In genomic region chr6:83138056-83138455, GRCm38 (mm10) we compare ENCODE assay signal across 7 mouse cellular contexts. TPM values are rescaled to one million over a fixed set of nuclear protein-coding genes. Genes with fewer than 3 reads are reported as not detected.
A peak's percentile ranks its signal among the peaks of the same experiment; 100 is the strongest.
DNase-seq lines count a peak whose midpoint lies in the region; ATAC-seq and TF ChIP-seq lines count a peak whose summit lies in the region.

No protein-coding gene starts in this region.

- H3K4me2 ChIP-seq in forebrain, postnatal 0 days (ENCODE audit: low read depth): peak overlapping the region; percentile 48
- peak overlapping the region; percentile 84 for H3K4me2 ChIP-seq in myocyte (ENCODE audit: low read depth)

- peaks cover 12% of the 10 kb centered on the region for H3K36me3 ChIP-seq in G1E (replicated peaks)
- H3K36me3 ChIP-seq in forebrain, postnatal 0 days (ENCODE audit: insufficient read depth): no peaks in the 10 kb centered on the region
- H3K36me3 ChIP-seq in myocyte (ENCODE audit: control insufficient read depth, insufficient read depth): no peaks in the 10 kb centered on the region

- 0 out of 2 replicates have a peak overlapping the region, but pooled peaks have one; percentile 48 for H3K9ac ChIP-seq in forebrain, postnatal 0 days

- 7% methylated on average over 11 of the region's 11 CpGs for WGBS in forebrain, postnatal 0 days

- H3K4me3 ChIP-seq in G1E (ENCODE audit: low read depth, low read length) (peak overlapping the region; percentile 74), myocyte (peak overlapping the region; percentile 88)
- 0 out of 2 replicates have a peak overlapping the region, but pooled peaks have one; percentile 26 for H3K4me3 ChIP-seq in forebrain, postnatal 0 days (ENCODE audit: low read depth, low read length)

- peak overlapping the region; percentile 66 for H3K27ac ChIP-seq in forebrain, postnatal 0 days (ENCODE audit: low read depth, low read length)

- H3K27me3 ChIP-seq in G1E (ENCODE audit: insufficient read depth, low read length) (peaks cover 10% of the 10 kb centered on the region; the same call in 1 of the 2 replicates), myocyte (ENCODE audit: control insufficient read depth, insufficient read depth, insufficient read length) (no peaks in the 10 kb centered on the region)
- peaks cover 14% of the 10 kb centered on the region for H3K27me3 ChIP-seq in forebrain, postnatal 0 days (ENCODE audit: insufficient read depth, low read length)

- no peaks in the 10 kb centered on the region for H3K9me3 ChIP-seq in G1E (replicated peaks)
- no peaks in the 10 kb centered on the region for H3K9me3 ChIP-seq in forebrain, postnatal 0 days (ENCODE audit: low read length)

- TF ChIP-seq CTCF in G1E (IDR thresholded peaks at IDR 0.05; ENCODE audit: low read depth, low read length): no peak
- no peak for TF ChIP-seq CTCF in forebrain, postnatal 0 days (IDR thresholded peaks at IDR 0.05; ENCODE audit: low read depth)

- H3ac ChIP-seq in myocyte (ENCODE audit: control insufficient read depth, insufficient read length): peak overlapping the region; percentile 52

- H3K79me2 ChIP-seq in myocyte (ENCODE audit: control insufficient read depth, insufficient read depth): peaks cover 45% of the 10 kb centered on the region

- DNase-seq in G1E (ENCODE audit: low spot score): peak; percentile 59
- DNase-seq in forebrain, postnatal 0 days: no peak
- DNase-seq in kidney, postnatal 14 days: peak; percentile 59
- no peak for DNase-seq in spleen, postnatal 36 days (ENCODE audit: low spot score in 2 of 2)
- no peak for DNase-seq in adrenal gland, postnatal 4 days (ENCODE audit: low spot score in 2 of 2)

- no peak for TF ChIP-seq POLR2A in myocyte (IDR thresholded peaks at IDR 0.05; ENCODE audit: insufficient read length, low read depth)

- peak; percentile 62 for ATAC-seq in CD4-positive, CD25-positive, alpha-beta regulatory T cell, adult 4 months
- ATAC-seq in G1E (ENCODE audit: extremely low read depth, insufficient number of reproducible peaks, low FRiP score, poor library complexity, severe bottlenecking): no peak
- 0 out of 2 replicates have a peak, but pooled peaks have one; percentile 5 for ATAC-seq in forebrain, postnatal 0 days

- H3K4me1 ChIP-seq in G1E (ENCODE audit: insufficient read depth, low read depth, low read length): peaks cover 50% of the 10 kb centered on the region
- no peaks in the 10 kb centered on the region for H3K4me1 ChIP-seq in forebrain, postnatal 0 days (ENCODE audit: insufficient read depth)

TF ChIP-seq in myocyte, 11 proteins besides CTCF, POLR2A, EP300 and RAD21:
- TF ChIP-seq MAX (IDR thresholded peaks at IDR 0.05; ENCODE audit: low read depth) (no peak), TCF3 (IDR thresholded peaks at IDR 0.05; ENCODE audit: insufficient read length, low read depth) (no peak), E2F4 (IDR thresholded peaks at IDR 0.05; ENCODE audit: insufficient read depth) (no peak), POLR2AphosphoS2 (IDR thresholded peaks at IDR 0.05; ENCODE audit: insufficient read length, low read depth) (peak; percentile 48), MYOD1 (IDR thresholded peaks at IDR 0.05; ENCODE audit: control insufficient read depth in 1 of 3, insufficient read length in 2 of 3, low read depth in 2 of 3) (peak in 1 of 3 experiments; percentile 13), CEBPB (IDR thresholded peaks at IDR 0.05; ENCODE audit: insufficient read depth, poor library complexity, severe bottlenecking) (no peak)

RNA-seq across cellular contexts. Expression of gene Rtkn, which starts 2.8 kb away (rescaled TPM):
- polyA plus RNA-seq in CD4-positive, CD25-positive, alpha-beta regulatory T cell, adult 4 months (2017; shearing (Covaris generic)): under 1 TPM in 1 of 2 experiments, not detected in 1; 0.49 TPM
- total RNA-seq in G1E (2014; fragmentation: Nextera tagmentation): 6.8 and 7.6 TPM in 2 replicates
- total RNA-seq in G1E (2017): 4.0 and 4.9 TPM in 2 replicates
- 34.2 and 48.4 TPM in 2 replicates for polyA plus RNA-seq in G1E (2012)
- total RNA-seq in forebrain, postnatal 0 days (2014; rRNA removed): 17.1 and 19.4 TPM in 2 replicates
- polyA plus RNA-seq in forebrain, postnatal 0 days (2015; fragmentation: Nextera tagmentation; extraction: Ambion mirVana): 7.9 and 8.1 TPM in 2 replicates
- 29.7 TPM for polyA plus RNA-seq in myocyte (2012; fragmentation: generic; extraction: Trizol)
- total RNA-seq in adrenal gland, postnatal 4 days (2021): 10 to 100 TPM; 36.8 to 40.3 TPM

RNA-seq across cellular contexts. Expression of gene Ino80b, which starts 12.8 kb away (rescaled TPM):
- 1 to 10 TPM in 1 of 2 experiments, under 1 TPM in 1; 0.56 to 3.3 TPM for polyA plus RNA-seq in CD4-positive, CD25-positive, alpha-beta regulatory T cell, adult 4 months (2017; shearing (Covaris generic))
- total RNA-seq in G1E (2014; fragmentation: Nextera tagmentation) (19.7 and 20.5 TPM in 2 replicates), G1E (2017) (21.1 and 27.1 TPM in 2 replicates)
- polyA plus RNA-seq in G1E (2012) (121 and 171 TPM in 2 replicates), myocyte (2012; fragmentation: generic; extraction: Trizol) (38.3 TPM)
- 40.1 and 44.5 TPM in 2 replicates for total RNA-seq in forebrain, postnatal 0 days (2014; rRNA removed)
- 14.9 and 15.3 TPM in 2 replicates for polyA plus RNA-seq in forebrain, postnatal 0 days (2015; fragmentation: Nextera tagmentation; extraction: Ambion mirVana)
- 10 to 100 TPM; 29.0 to 31.7 TPM for total RNA-seq in adrenal gland, postnatal 4 days (2021)

RNA-seq across cellular contexts. Expression of gene Wbp1, which starts 16.7 kb away (rescaled TPM):
- 10 to 100 TPM; 20.4 to 23.6 TPM for polyA plus RNA-seq in CD4-positive, CD25-positive, alpha-beta regulatory T cell, adult 4 months (2017; shearing (Covaris generic))
- 30.8 and 49.1 TPM in 2 replicates for total RNA-seq in G1E (2014; fragmentation: Nextera tagmentation)
- 94.7 and 104 TPM in 2 replicates for total RNA-seq in G1E (2017)
- polyA plus RNA-seq in G1E (2012): 32.3 and 47.9 TPM in 2 replicates
- total RNA-seq in forebrain, postnatal 0 days (2014; rRNA removed): 129 and 151 TPM in 2 replicates
- 104 and 109 TPM in 2 replicates for polyA plus RNA-seq in forebrain, postnatal 0 days (2015; fragmentation: Nextera tagmentation; extraction: Ambion mirVana)
- polyA plus RNA-seq in myocyte (2012; fragmentation: generic; extraction: Trizol): 79.6 TPM
- total RNA-seq in adrenal gland, postnatal 4 days (2021): 10 to 100 TPM; 84.5 to 86.4 TPM

RNA-seq across cellular contexts. Expression of gene Wdr54, which starts 18.1 kb away (rescaled TPM):
- polyA plus RNA-seq in CD4-positive, CD25-positive, alpha-beta regulatory T cell, adult 4 months (2017; shearing (Covaris generic)): 1 to 10 TPM in 1 of 2 experiments, not detected in 1; 2.1 TPM
- not detected in 2 replicates for total RNA-seq in G1E (2014; fragmentation: Nextera tagmentation)
- 0.27 TPM in 1 of 2 replicates, not detected in the other for total RNA-seq in G1E (2017)
- not detected in 2 replicates for polyA plus RNA-seq in G1E (2012)
- total RNA-seq in forebrain, postnatal 0 days (2014; rRNA removed): 11.1 and 13.4 TPM in 2 replicates
- polyA plus RNA-seq in forebrain, postnatal 0 days (2015; fragmentation: Nextera tagmentation; extraction: Ambion mirVana): 19.7 and 24.1 TPM in 2 replicates
- 12.3 TPM for polyA plus RNA-seq in myocyte (2012; fragmentation: generic; extraction: Trizol)
- 1 to 10 TPM; 3.5 to 3.6 TPM for total RNA-seq in adrenal gland, postnatal 4 days (2021)

RNA-seq across cellular contexts. Expression of gene 1700003E16Rik, which starts 18.1 kb away (rescaled TPM):
- not detected for polyA plus RNA-seq in CD4-positive, CD25-positive, alpha-beta regulatory T cell, adult 4 months (2017; shearing (Covaris generic))
- total RNA-seq in G1E (2014; fragmentation: Nextera tagmentation) (not detected in 2 replicates), G1E (2017) (0.12 and 0.16 TPM in 2 replicates)
- polyA plus RNA-seq in G1E (2012) (not detected in 2 replicates), myocyte (2012; fragmentation: generic; extraction: Trizol) (1.9 TPM)
- total RNA-seq in forebrain, postnatal 0 days (2014; rRNA removed): 17.0 and 17.5 TPM in 2 replicates
- polyA plus RNA-seq in forebrain, postnatal 0 days (2015; fragmentation: Nextera tagmentation; extraction: Ambion mirVana): 13.9 and 18.3 TPM in 2 replicates
- total RNA-seq in adrenal gland, postnatal 4 days (2021): under 1 TPM; 0.40 to 0.53 TPM

Comparison
In these comparisons a context has a peak if more than half of its experiments do, and no peak if none do; other contexts are left out.
1. DNase-seq: peak in G1E (single experiment) and kidney, postnatal 14 days (single experiment); none in forebrain, postnatal 0 days (single experiment), spleen, postnatal 36 days (0 of 2) and adrenal gland, postnatal 4 days (0 of 2).
2. H3K4me3 ChIP-seq: peak in every context shown above with its lines; median percentile 88 in myocyte; 74 in G1E; 26 in forebrain, postnatal 0 days.